Mouse (Mus musculus): ENCODE measurements around the gene Hacd1.

DNA sequence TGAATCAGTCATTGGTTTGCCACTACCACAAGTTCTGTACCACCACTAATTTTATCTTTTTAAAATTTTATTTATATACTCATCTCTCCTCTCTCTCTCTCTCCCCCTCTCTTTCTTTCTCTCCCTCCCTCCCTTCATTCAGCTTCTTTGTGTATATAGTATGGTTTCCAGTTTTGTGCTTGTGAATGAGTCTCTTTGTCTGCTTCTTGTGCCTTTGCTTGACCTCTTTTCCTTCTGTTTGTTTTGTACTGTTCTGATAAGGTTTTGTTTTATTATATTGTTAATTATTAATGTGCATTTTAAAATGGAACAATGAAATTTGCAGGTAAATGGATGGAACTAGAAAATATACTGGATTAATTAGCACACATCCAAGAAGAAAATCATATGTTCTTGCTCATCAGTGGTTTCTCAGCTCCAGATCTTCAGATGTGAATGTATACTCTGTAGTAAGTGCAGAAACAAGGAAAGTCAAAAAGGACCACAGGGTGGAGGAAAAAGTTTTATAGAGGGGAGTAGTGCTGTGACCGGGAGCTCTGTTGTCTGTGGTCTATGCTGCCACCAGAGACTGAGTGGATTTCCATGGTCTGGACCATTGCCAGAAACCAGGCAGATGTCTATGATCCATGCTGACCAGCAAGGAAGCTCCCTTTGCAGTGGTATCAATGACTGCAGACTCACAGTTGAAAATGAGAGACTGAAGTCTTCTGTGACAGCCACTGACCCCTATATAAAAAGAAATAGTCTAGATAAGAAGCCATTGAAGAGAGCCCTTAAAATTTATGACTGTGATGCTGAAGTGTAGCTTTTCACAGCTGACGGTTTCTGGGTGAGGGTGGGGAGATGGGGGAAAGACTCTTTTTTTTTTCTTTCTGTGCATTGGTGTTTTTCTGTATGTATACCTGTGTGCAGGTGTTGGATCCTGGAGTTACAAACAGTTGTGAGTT lies 10.0 kb upstream of the Hacd1 start:
- TF ChIP-seq CTCF (IDR thresholded peaks at IDR 0.05; ENCODE audit: low read depth) (no peak), EP300 (IDR thresholded peaks at IDR 0.05; ENCODE audit: low read depth) (no peak)

Measured in liver, postnatal 0 days (tissue).